Mouse (Mus musculus) CH12.LX (cell line): ENCODE results near the gene AY761185.

ENCODE experiments used
- BHLHE40 ChIP-seq: IDR thresholded peaks from 2 replicates; pipeline ENCODE4 v1.6.1; 2011; ENCODE audit warnings: mild to moderate bottlenecking, low read depth, low read length, improper control_type of control experiment
- CTCF ChIP-seq, 2 experiments: IDR thresholded peaks in 1 of 2; conservative IDR thresholded peaks in 1 of 2; 2 replicates each; pipeline ENCODE4 v1.5.1; 2011 to 2012; ENCODE audit warnings: low read depth in 2 of 2, low read length in 2 of 2, improper control_type of control experiment in 1 of 2, inconsistent platforms in 1 of 2, mild to moderate bottlenecking in 1 of 2, moderate library complexity in 1 of 2
- EP300 ChIP-seq: IDR thresholded peaks from 2 replicates; pipeline ENCODE4 v1.6.1; 2011; ENCODE audit warnings: low read length, improper control_type of control experiment
- GABPA ChIP-seq: IDR thresholded peaks from 2 replicates; pipeline ENCODE4 v1.6.1; 2012; ENCODE audit warnings: low read depth, low read length, improper control_type of control experiment, inconsistent platforms; ENCODE audit not compliant: insufficient replicate concordance
- HCFC1 ChIP-seq: IDR thresholded peaks from 2 replicates; pipeline ENCODE4 v1.6.1; 2012; ENCODE audit warnings: low read depth, mild to moderate bottlenecking, inconsistent platforms, low read length, improper control_type of control experiment
- IRF4 ChIP-seq: IDR thresholded peaks from 2 replicates; pipeline ENCODE4 v1.6.1; 2014; ENCODE audit warnings: low read depth, mild to moderate bottlenecking, inconsistent platforms, low read length, improper control_type of control experiment
- USF1 ChIP-seq: IDR thresholded peaks from 2 replicates; pipeline ENCODE4 v1.6.1; 2014; ENCODE audit warnings: low read depth, mild to moderate bottlenecking, inconsistent platforms, low read length, improper control_type of control experiment
- USF2 ChIP-seq: conservative IDR thresholded peaks from 2 replicates; pipeline ENCODE4 v1.6.1; 2011; ENCODE audit warnings: low read depth, low read length, improper control_type of control experiment

DNA sequence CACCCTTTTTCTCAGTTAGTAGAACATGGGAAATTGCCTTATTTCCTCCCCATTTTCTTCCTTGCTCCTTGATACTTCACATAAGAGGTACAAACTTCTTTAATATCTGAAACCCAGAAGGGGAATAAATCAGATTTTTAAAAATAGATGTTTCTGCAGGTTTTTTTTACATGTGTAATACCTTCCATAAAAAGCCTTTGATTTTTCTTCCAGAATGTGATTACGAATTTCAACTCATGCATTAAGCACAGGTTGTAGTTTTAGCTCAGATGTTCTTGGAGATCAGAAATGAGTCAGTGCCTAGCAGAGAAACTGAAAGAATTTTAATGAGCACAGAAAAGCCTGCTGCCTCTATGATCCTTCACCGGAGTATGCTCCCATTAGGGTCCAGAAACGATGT, 22.5 kb downstream of the AY761185 start, which contains the start of gene Gm6040:
- TF ChIP-seq BHLHE40 (no peak), USF2 (no peak), CTCF (conservative IDR thresholded peaks at IDR 0.05 in 1 of 2, IDR thresholded peaks at IDR 0.05 in 1 of 2; ENCODE audit: low read depth in 2 of 2, low read length in 2 of 2) (no peak), USF1 (no peak), EP300 (no peak), HCFC1 (no peak), IRF4 (no peak), GABPA (no peak)
